Mouse (Mus musculus): ENCODE measurements around the gene Arfgap3. TPM values are rescaled to one million over a fixed set of nuclear protein-coding genes. Genes with fewer than 3 reads are reported as not detected.
A peak's percentile ranks its signal among the peaks of the same experiment; 100 is the strongest.

The Arfgap3 gene
- polyA plus RNA-seq, 1 experiment: 88.2 TPM

GRCm38 (mm10) chr15:83252060-83252459 is 98.0 kb downstream of the Arfgap3 start:
- Histone ChIP-seq H3K4me3 (ENCODE audit: low read depth, low read length) (no peak overlapping the region), H3K4me1 (ENCODE audit: control insufficient read depth, insufficient read depth, insufficient read length, low read length) (peaks cover 2% of the 10 kb centered on the region; the same call in 1 of the 2 replicates), H3K27ac (ENCODE audit: insufficient read depth, low read depth, low read length) (peak overlapping the region; percentile 43; the same call in 1 of the 2 replicates), H3K36me3 (ENCODE audit: control insufficient read depth, insufficient read depth, low read length) (no peaks in the 10 kb centered on the region), H3K27me3 (ENCODE audit: control insufficient read depth, insufficient read depth, low read length) (peaks cover 14% of the 10 kb centered on the region)
- no peak for TF ChIP-seq POLR2A (IDR thresholded peaks at IDR 0.05; ENCODE audit: low read depth, low read length)
- no peak for TF ChIP-seq CTCF (IDR thresholded peaks at IDR 0.05; ENCODE audit: extremely low read depth, insufficient read length, insufficient replicate concordance, low read depth, low read length)
- WGBS: 45% methylated on average over 14 of the region's 14 CpGs

DNA sequence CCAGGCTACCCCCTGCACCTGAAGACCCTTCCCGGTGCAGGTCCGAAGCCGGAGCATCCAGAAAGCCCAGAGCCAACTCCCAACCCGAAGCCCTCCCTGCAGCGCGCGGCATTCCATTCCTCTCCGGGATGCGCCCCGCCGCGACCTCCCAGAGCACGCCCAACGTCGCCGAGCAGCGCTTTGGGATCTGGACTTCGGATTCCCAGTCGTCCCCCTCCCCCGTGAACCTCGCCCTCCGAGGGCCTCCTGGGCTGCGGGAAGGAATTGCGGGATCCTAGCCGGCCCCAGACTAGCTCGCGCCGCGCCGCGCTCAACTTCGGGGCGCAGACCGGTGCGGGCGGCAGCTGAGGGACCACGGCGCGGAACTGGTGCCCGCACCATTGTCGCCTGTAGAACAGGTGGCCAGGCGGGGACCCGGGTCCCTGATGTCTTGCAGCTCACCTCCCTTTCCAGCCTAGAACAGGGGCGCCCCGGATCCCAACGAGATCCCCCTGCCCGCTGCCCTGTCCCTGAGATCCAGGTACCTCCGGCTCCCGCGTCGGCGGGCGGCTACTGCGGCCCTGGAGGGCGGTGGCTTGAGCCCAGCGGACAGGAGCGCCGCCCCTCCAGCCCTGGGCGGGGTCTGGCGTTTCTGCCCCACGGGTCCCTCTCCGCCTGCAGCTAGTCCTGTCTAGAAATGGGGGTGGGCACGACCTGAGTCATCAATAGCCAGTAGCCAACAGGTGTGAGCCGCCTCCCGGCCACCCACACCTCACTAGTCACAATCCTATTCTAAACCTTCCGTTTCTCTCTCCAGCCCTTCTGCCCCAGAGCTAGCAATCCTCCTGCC is 98.7 kb downstream of the Arfgap3 start, which contains the start of gene A4galt:
A4galt (minus strand) TSS at position 599 of the 829 bp plus-strand sequence.
- 2% methylated on average over 66 of the region's 66 CpGs for WGBS
- Histone ChIP-seq H3K4me3 (ENCODE audit: low read depth, low read length) (peak within 1 kb of the TSS; percentile 65), H3K27ac (ENCODE audit: insufficient read depth, low read depth, low read length) (peak within 1 kb of the TSS; percentile 61), H3K27me3 (ENCODE audit: control insufficient read depth, insufficient read depth, low read length) (peaks cover 14% of the 10 kb centered on the region), H3K36me3 (ENCODE audit: control insufficient read depth, insufficient read depth, low read length) (no peaks in the 10 kb centered on the region), H3K4me1 (ENCODE audit: control insufficient read depth, insufficient read depth, insufficient read length, low read length) (peaks cover 2% of the 10 kb centered on the region; the same call in 1 of the 2 replicates)
- TF ChIP-seq POLR2A (IDR thresholded peaks at IDR 0.05; ENCODE audit: low read depth, low read length) (peak; percentile 78), CTCF (IDR thresholded peaks at IDR 0.05; ENCODE audit: extremely low read depth, insufficient read length, insufficient replicate concordance, low read depth, low read length) (no peak)

DNA sequence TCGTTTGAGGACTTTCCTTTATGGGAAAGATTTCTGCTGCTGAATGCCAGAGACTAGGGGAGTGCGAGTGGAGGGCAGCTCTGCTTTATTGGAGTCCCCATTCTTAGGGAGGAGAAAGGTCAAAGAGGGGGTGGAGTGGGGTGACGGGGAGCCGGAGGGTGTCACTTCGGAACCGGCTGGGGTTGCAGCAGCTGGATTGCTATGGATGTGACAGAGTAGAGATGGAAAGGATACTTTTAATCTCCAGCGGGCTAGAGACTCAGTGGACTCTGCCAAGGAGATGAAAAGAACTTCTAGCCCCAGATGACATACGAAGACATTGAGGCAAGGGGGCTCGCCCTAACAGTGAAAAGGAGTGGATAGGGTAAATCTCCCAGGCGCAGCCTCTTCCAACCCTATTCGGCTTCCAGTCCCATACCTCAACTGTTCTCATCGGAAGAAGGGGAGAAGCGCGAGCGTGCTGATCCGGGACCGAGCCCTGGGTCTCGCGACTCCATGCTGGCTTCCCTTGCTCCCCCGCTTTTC is 99.3 kb downstream of the Arfgap3 start:
- Histone ChIP-seq H3K27ac (ENCODE audit: insufficient read depth, low read depth, low read length) (peak overlapping the region; percentile 61), H3K36me3 (ENCODE audit: control insufficient read depth, insufficient read depth, low read length) (no peaks in the 10 kb centered on the region), H3K4me3 (ENCODE audit: low read depth, low read length) (peak overlapping the region; percentile 65), H3K27me3 (ENCODE audit: control insufficient read depth, insufficient read depth, low read length) (peaks cover 14% of the 10 kb centered on the region), H3K4me1 (ENCODE audit: control insufficient read depth, insufficient read depth, insufficient read length, low read length) (peaks cover 2% of the 10 kb centered on the region; the same call in 1 of the 2 replicates)
- TF ChIP-seq CTCF (IDR thresholded peaks at IDR 0.05; ENCODE audit: extremely low read depth, insufficient read length, insufficient replicate concordance, low read depth, low read length) (no peak), POLR2A (IDR thresholded peaks at IDR 0.05; ENCODE audit: low read depth, low read length) (no peak)
- 2% methylated on average over 20 of the region's 20 CpGs for WGBS

Other genes with a start within 250 kb of the Arfgap3 start
- 33.1 and 72.4 TPM in 2 replicates for gene Rrp7a, start 227.4 kb downstream of the Arfgap3 start, polyA plus RNA-seq (2012; rRNA removed)
- gene Poldip3, start 200.9 kb downstream of the Arfgap3 start, polyA plus RNA-seq (2012; rRNA removed): 24.5 and 46.7 TPM in 2 replicates
- 426 and 624 TPM in 2 replicates for gene Cyb5r3, start 177.7 kb downstream of the Arfgap3 start, polyA plus RNA-seq (2012; rRNA removed)
- 9.7 and 16.7 TPM in 2 replicates for gene A4galt, start 98.5 kb downstream of the Arfgap3 start, polyA plus RNA-seq (2012; rRNA removed)
- gene Pacsin2, start 114.4 kb upstream of the Arfgap3 start, polyA plus RNA-seq (2012; rRNA removed): 32.5 and 73.5 TPM in 2 replicates
- gene Ttll1, start 160.6 kb upstream of the Arfgap3 start, polyA plus RNA-seq (2012; rRNA removed): 2.3 and 3.1 TPM in 2 replicates
- gene Bik, start 176.6 kb upstream of the Arfgap3 start, polyA plus RNA-seq (2012; rRNA removed): 2.1 and 5.8 TPM in 2 replicates
- 188 and 215 TPM in 2 replicates for gene Tspo, start 213.3 kb upstream of the Arfgap3 start, polyA plus RNA-seq (2012; rRNA removed)
- 10.4 and 15.1 TPM in 2 replicates for gene Mcat, start 213.5 kb upstream of the Arfgap3 start, polyA plus RNA-seq (2012; rRNA removed)
- 12.9 and 17.5 TPM in 2 replicates for gene Ttll12, start 244.9 kb upstream of the Arfgap3 start, polyA plus RNA-seq (2012; rRNA removed)